Mouse (Mus musculus) MEL (cell line): ENCODE results near the gene Ablim2. TPM values are rescaled to one million over a fixed set of nuclear protein-coding genes. Genes with fewer than 3 reads are reported as not detected.

Experiments used
- DNase-seq: peaks from one replicate; pipeline ENCODE4 v3.0.0; 2011; ENCODE audit warnings: low read depth, low spot score
- H3K27ac ChIP-seq: 2 replicates; pipeline ENCODE4 v1.5.1; 2012; ENCODE audit warnings: low read depth, mild to moderate bottlenecking, control low read depth, low read length, moderate library complexity; ENCODE audit not compliant: control insufficient read depth
- H3K27me3 ChIP-seq, 2 experiments: fragments of 150-350 bp in 1 of 2; sonication (generic) in 1 of 2; 2 replicates each; pipeline ENCODE4 v1.6.1; 2012; ENCODE audit warnings: low read length in 2 of 2, mild to moderate bottlenecking in 2 of 2, improper control_type of control experiment in 1 of 2, moderate library complexity in 1 of 2; ENCODE audit not compliant: insufficient read depth in 2 of 2, control insufficient read depth in 1 of 2
- H3K36me3 ChIP-seq, 2 experiments: 2 replicates each; pipeline ENCODE4 v1.6.1; 2012 to 2014; ENCODE audit warnings: low read length in 2 of 2, improper control_type of control experiment in 1 of 2, inconsistent platforms in 1 of 2, mild to moderate bottlenecking in 1 of 2; ENCODE audit not compliant: insufficient read depth in 2 of 2, control insufficient read depth in 1 of 2
- H3K4me1 ChIP-seq, 2 experiments: fragments of 150-350 bp in 1 of 2; sonication (generic) in 1 of 2; 2 replicates each; pipeline ENCODE4 v1.6.1; 2012; ENCODE audit warnings: low read length in 2 of 2, improper control_type of control experiment in 1 of 2, mild to moderate bottlenecking in 1 of 2; ENCODE audit not compliant: insufficient read depth in 2 of 2, control insufficient read depth in 1 of 2
- H3K4me3 ChIP-seq, 2 experiments: fragments of 150-350 bp in 1 of 2; sonication (generic) in 1 of 2; 2 replicates each; pipeline ENCODE4 v1.5.1; 2012; ENCODE audit warnings: low read depth in 2 of 2, low read length in 2 of 2, mild to moderate bottlenecking in 2 of 2, moderate library complexity in 2 of 2, control low read depth in 1 of 2, improper control_type of control experiment in 1 of 2; ENCODE audit not compliant: control insufficient read depth in 1 of 2, insufficient read depth in 1 of 2
- H3K79me2 ChIP-seq: 2 replicates; pipeline ENCODE4 v1.6.1; 2012; ENCODE audit warnings: mild to moderate bottlenecking, low read length, moderate library complexity; ENCODE audit not compliant: control insufficient read depth, poor library complexity, insufficient read depth
- H3K9ac ChIP-seq: 2 replicates; pipeline ENCODE4 v1.6.1; 2012; ENCODE audit warnings: low read depth, mild to moderate bottlenecking, control low read depth, low read length, moderate library complexity; ENCODE audit not compliant: control insufficient read depth, poor library complexity, severe bottlenecking
- H3K9me3 ChIP-seq: fragments of 150-350 bp; sonication (generic); replicated peaks from 2 replicates; pipeline ENCODE4 v1.6.1; 2012; ENCODE audit warnings: mild to moderate bottlenecking, low read length, improper control_type of control experiment, moderate library complexity; ENCODE audit not compliant: insufficient read depth
- CHD1 ChIP-seq: IDR thresholded peaks from 2 replicates; pipeline ENCODE4 v1.6.1; 2012; ENCODE audit warnings: low read depth, mild to moderate bottlenecking, inconsistent platforms, low read length, improper control_type of control experiment
- CHD2 ChIP-seq: IDR thresholded peaks from 2 replicates; pipeline ENCODE4 v1.6.1; 2011; ENCODE audit warnings: low read length, improper control_type of control experiment
- E2F4 ChIP-seq: IDR thresholded peaks from 2 replicates; pipeline ENCODE4 v1.6.1; 2011; ENCODE audit warnings: low read depth, low read length, improper control_type of control experiment, borderline replicate concordance
- EP300 ChIP-seq, 2 experiments: IDR thresholded peaks; 2 replicates each; pipeline ENCODE4 v1.6.1; 2011; ENCODE audit warnings: improper control_type of control experiment in 2 of 2, low read length in 2 of 2, low read depth in 1 of 2, mild to moderate bottlenecking in 1 of 2
- GABPA ChIP-seq: IDR thresholded peaks from 2 replicates; pipeline ENCODE4 v1.6.1; 2012; ENCODE audit warnings: low read depth, mild to moderate bottlenecking, inconsistent platforms, low read length, improper control_type of control experiment, moderate library complexity
- JUND ChIP-seq: IDR thresholded peaks from 2 replicates; pipeline ENCODE4 v1.6.1; 2011; ENCODE audit warnings: low read depth, mild to moderate bottlenecking, improper control_type of control experiment, low read length
- MAFK ChIP-seq: IDR thresholded peaks from 2 replicates; pipeline ENCODE4 v1.6.1; 2011; ENCODE audit warnings: low read depth, mild to moderate bottlenecking, low read length, improper control_type of control experiment, borderline replicate concordance
- MAZ ChIP-seq: IDR thresholded peaks from 2 replicates; pipeline ENCODE4 v1.6.1; 2012; ENCODE audit warnings: low read depth, mild to moderate bottlenecking, inconsistent platforms, low read length, improper control_type of control experiment
- MEF2A ChIP-seq: IDR thresholded peaks from 2 replicates; pipeline ENCODE4 v1.6.1; 2014; ENCODE audit warnings: low read depth, mild to moderate bottlenecking, inconsistent platforms, low read length, improper control_type of control experiment; ENCODE audit not compliant: poor library complexity, insufficient replicate concordance, severe bottlenecking; ENCODE audit errors: extremely low read depth
- MXI1 ChIP-seq: IDR thresholded peaks from 2 replicates; pipeline ENCODE4 v1.6.1; 2011; ENCODE audit warnings: mild to moderate bottlenecking, low read depth, low read length, improper control_type of control experiment
- MYC ChIP-seq: IDR thresholded peaks from 2 replicates; pipeline ENCODE4 v1.6.1; 2011; ENCODE audit warnings: low read depth, mild to moderate bottlenecking, low read length, improper control_type of control experiment, moderate library complexity
- NRF1 ChIP-seq: IDR thresholded peaks from 2 replicates; pipeline ENCODE4 v1.6.1; 2014; ENCODE audit warnings: low read depth, mild to moderate bottlenecking, inconsistent platforms, low read length, improper control_type of control experiment, moderate library complexity; ENCODE audit not compliant: poor library complexity, insufficient read depth, severe bottlenecking
- POLR2A ChIP-seq, 2 experiments: IDR thresholded peaks; 2 replicates each; pipeline ENCODE4 v1.6.1; 2011 to 2012; ENCODE audit warnings: low read length in 2 of 2, mild to moderate bottlenecking in 2 of 2, control low read depth in 1 of 2, improper control_type of control experiment in 1 of 2, low read depth in 1 of 2, moderate library complexity in 1 of 2; ENCODE audit not compliant: control insufficient read depth in 1 of 2, insufficient read depth in 1 of 2, poor library complexity in 1 of 2
- POLR2AphosphoS5 ChIP-seq: IDR thresholded peaks from 2 replicates; pipeline ENCODE4 v1.6.1; 2012; ENCODE audit warnings: low read depth, borderline replicate concordance, mild to moderate bottlenecking, inconsistent platforms, low read length, moderate library complexity, mixed read lengths
- RCOR1 ChIP-seq: IDR thresholded peaks from 2 replicates; pipeline ENCODE4 v1.6.1; 2012; ENCODE audit warnings: low read depth, mild to moderate bottlenecking, inconsistent platforms, low read length, improper control_type of control experiment
- TAL1 ChIP-seq: IDR thresholded peaks from 2 replicates; pipeline ENCODE4 v1.6.1; 2012; ENCODE audit warnings: mild to moderate bottlenecking, inconsistent platforms, low read length, moderate library complexity, mixed read lengths
- TCF12 ChIP-seq: IDR thresholded peaks from 2 replicates; pipeline ENCODE4 v1.6.1; 2014; ENCODE audit warnings: low read depth, mild to moderate bottlenecking, inconsistent platforms, low read length, improper control_type of control experiment, moderate library complexity
- UBTF ChIP-seq: IDR thresholded peaks from 2 replicates; pipeline ENCODE4 v1.6.1; 2012; ENCODE audit warnings: low read depth, mild to moderate bottlenecking, inconsistent platforms, low read length, improper control_type of control experiment, moderate library complexity, borderline replicate concordance; ENCODE audit not compliant: insufficient read depth
- USF2 ChIP-seq, 2 experiments: IDR thresholded peaks; 2 replicates each; pipeline ENCODE4 v1.6.1; 2011 to 2012; ENCODE audit warnings: improper control_type of control experiment in 2 of 2, low read length in 2 of 2, borderline replicate concordance in 1 of 2, inconsistent platforms in 1 of 2, low read depth in 1 of 2, mild to moderate bottlenecking in 1 of 2; ENCODE audit not compliant: insufficient read depth in 1 of 2
- ZKSCAN1 ChIP-seq: IDR thresholded peaks from 2 replicates; pipeline ENCODE4 v1.6.1; 2012; ENCODE audit warnings: low read depth, mild to moderate bottlenecking, inconsistent platforms, low read length, improper control_type of control experiment, moderate library complexity
- ZMIZ1 ChIP-seq: IDR thresholded peaks from 2 replicates; pipeline ENCODE4 v1.6.1; 2012; ENCODE audit warnings: low read depth, mild to moderate bottlenecking, inconsistent platforms, low read length, improper control_type of control experiment, moderate library complexity
- polyA plus RNA-seq, 2 experiments: library from polyadenylated mRNA; stranded (reverse) in 1 of 2; unstranded in 1 of 2; fragments of >175 nt in 1 of 2; fragments of >200 nt in 1 of 2; gene quantifications; 2 replicates each; pipeline versions ENCODE4 v1.2.1 to v1.2.4; 2012; ENCODE audit warnings: low replicate concordance in 2 of 2, low read depth in 1 of 2; ENCODE audit not compliant: insufficient read length in 2 of 2, insufficient read depth in 1 of 2, missing spikeins in 1 of 2
- total RNA-seq: library from RNA; depleted of rRNA; stranded (reverse); fragments of 300-350 nt; gene quantifications from 2 replicates; pipeline ENCODE4 v1.2.3, GENCODE M21; 2012

Ablim2 gene
- total and polyA plus RNA-seq, 3 experiments: not detected

- Histone ChIP-seq H3K79me2 (no peaks in the 10 kb centered on the region), H3K9me3 (no peaks in the 10 kb centered on the region; the same call in 1 of the 2 replicates), H3K36me3 (no peaks in the 10 kb centered on the region), H3K4me1 (no peaks in the 10 kb centered on the region), H3K27ac (no peak overlapping the region), H3K4me3 (no peak overlapping the region), H3K27me3 (no peaks in the 10 kb centered on the region), H3K9ac (no peak overlapping the region)
- TF ChIP-seq NRF1: no peak
- TF ChIP-seq CHD2: no peak
- no peak for TF ChIP-seq MAFK
- no peak for TF ChIP-seq RCOR1
- TF ChIP-seq MAZ: no peak
- TF ChIP-seq GABPA: no peak
- TF ChIP-seq POLR2A (IDR thresholded peaks at IDR 0.05; ENCODE audit: control insufficient read depth in 1 of 2, insufficient read depth in 1 of 2, low read depth in 1 of 2, low read length in 2 of 2, poor library complexity in 1 of 2): no peak
- no peak for TF ChIP-seq JUND
- no peak for TF ChIP-seq ZMIZ1
- TF ChIP-seq MXI1: no peak
- DNase-seq: no peak
These were observed 49.3 kb downstream of the Ablim2 start for GRCm38 (mm10) chr5:35807018-35807417.

GRCm38 (mm10) chr5:35810526-35810925 is 52.8 kb downstream of the Ablim2 start:
- Histone ChIP-seq H3K4me1 (no peaks in the 10 kb centered on the region), H3K9me3 (no peaks in the 10 kb centered on the region; the same call in 1 of the 2 replicates), H3K4me3 (no peak overlapping the region), H3K79me2 (no peaks in the 10 kb centered on the region), H3K9ac (no peak overlapping the region), H3K36me3 (no peaks in the 10 kb centered on the region), H3K27ac (no peak overlapping the region), H3K27me3 (no peaks in the 10 kb centered on the region)
- no peak for DNase-seq
- no peak for TF ChIP-seq POLR2A (IDR thresholded peaks at IDR 0.05; ENCODE audit: control insufficient read depth in 1 of 2, insufficient read depth in 1 of 2, low read depth in 1 of 2, low read length in 2 of 2, poor library complexity in 1 of 2)
- TF ChIP-seq GABPA: no peak
- TF ChIP-seq MEF2A: no peak
- TF ChIP-seq E2F4: no peak

GRCm38 (mm10) chr5:35811639-35812295 is 54.1 kb downstream of the Ablim2 start:
- TF ChIP-seq CHD1 (no peak), MEF2A (no peak), UBTF (no peak), POLR2AphosphoS5 (no peak), USF2 (IDR thresholded peaks at IDR 0.05; ENCODE audit: borderline replicate concordance in 1 of 2, insufficient read depth in 1 of 2, low read depth in 1 of 2, low read length in 2 of 2) (no peak), MYC (no peak), TAL1 (no peak), MAFK (no peak), ZKSCAN1 (no peak), MAZ (no peak), EP300 (IDR thresholded peaks at IDR 0.05; ENCODE audit: low read depth in 1 of 2, low read length in 2 of 2) (no peak), TCF12 (no peak)
- no peak overlapping the region for H3K27ac ChIP-seq
- DNase-seq: no peak
- no peak overlapping the region for H3K4me3 ChIP-seq
- no peaks in the 10 kb centered on the region for H3K4me1 ChIP-seq
- no peaks in the 10 kb centered on the region for H3K27me3 ChIP-seq
- H3K79me2 ChIP-seq: no peaks in the 10 kb centered on the region
- no peaks in the 10 kb centered on the region; the same call in 1 of the 2 replicates for H3K9me3 ChIP-seq
- no peaks in the 10 kb centered on the region for H3K36me3 ChIP-seq
- no peak overlapping the region for H3K9ac ChIP-seq
